8 mouse cellular contexts compared by ENCODE assay signal in the genomic region with DNA sequence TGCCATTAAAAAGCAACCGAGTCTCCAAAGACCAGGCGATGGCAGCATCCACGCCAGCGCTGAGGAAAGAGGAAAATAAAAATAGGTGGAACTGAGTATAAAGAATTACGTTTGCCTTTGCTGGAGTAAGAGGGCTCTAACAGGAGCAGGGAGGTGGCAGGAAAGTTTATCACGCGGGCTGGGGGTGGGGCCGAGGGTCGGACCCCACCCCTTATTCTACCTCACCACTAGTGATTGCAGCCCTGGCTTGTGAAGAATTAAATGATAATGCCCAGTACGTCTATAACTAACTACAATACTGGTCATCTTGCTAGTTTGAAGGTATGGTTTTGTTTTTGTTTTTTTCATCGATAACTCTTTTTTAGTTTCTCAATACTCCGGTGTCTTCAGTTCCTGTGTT. TPM values are rescaled to one million over a fixed set of nuclear protein-coding genes. Genes with fewer than 3 reads are reported as not detected.
DNase-seq lines count a peak whose midpoint lies in the region; ATAC-seq and TF ChIP-seq lines count a peak whose summit lies in the region.

No protein-coding gene starts in this region.

- no peaks in the 10 kb centered on the region for H3K27me3 ChIP-seq in lung, postnatal 0 days (replicated peaks; ENCODE audit: insufficient read depth, low read length)
- H3K27me3 ChIP-seq in forebrain, embryonic 13.5 days = 0 out of 2 replicates have a peak, but pooled peaks cover 4% of the 10 kb centered on the region
- H3K27me3 ChIP-seq in liver, adult 2 months (ENCODE audit: control insufficient read depth, insufficient read depth, low read length) = no peaks in the 10 kb centered on the region
- no peaks in the 10 kb centered on the region for H3K27me3 ChIP-seq in stomach, embryonic 14.5 days (ENCODE audit: control insufficient read depth, insufficient read depth, low read length)

- no peak for DNase-seq in lung, postnatal 0 days (ENCODE audit: low spot score)
- DNase-seq in lung, postnatal 4 days = no peak
- no peak for DNase-seq in liver, adult 2 months (ENCODE audit: extremely low read depth, low read depth, low spot score)
- DNase-seq in spleen, postnatal 36 days (ENCODE audit: low spot score in 2 of 2) = no peak
- no peak for DNase-seq in cerebellum, postnatal 25 days
- DNase-seq in urinary bladder, adult 18-20 months (ENCODE audit: low spot score in 2 of 2) = no peak

- peak overlapping the region; percentile 83 for H3K4me2 ChIP-seq in lung, postnatal 0 days (replicated peaks; ENCODE audit: low read depth, low read length)
- peak overlapping the region; percentile 85 for H3K4me2 ChIP-seq in forebrain, embryonic 13.5 days
- H3K4me2 ChIP-seq in stomach, embryonic 14.5 days (replicated peaks; ENCODE audit: low read depth, low read length) = peak overlapping the region; percentile 80

- no peaks in the 10 kb centered on the region for H3K36me3 ChIP-seq in lung, postnatal 0 days (ENCODE audit: insufficient read depth, low read length)
- H3K36me3 ChIP-seq in forebrain, embryonic 13.5 days (ENCODE audit: poor library complexity, severe bottlenecking) = no peaks in the 10 kb centered on the region
- H3K36me3 ChIP-seq in liver, adult 2 months (ENCODE audit: control insufficient read depth, insufficient read depth, low read length) = no peaks in the 10 kb centered on the region
- no peaks in the 10 kb centered on the region for H3K36me3 ChIP-seq in stomach, embryonic 14.5 days (ENCODE audit: control insufficient read depth, insufficient read depth, low read length)

- no peaks in the 10 kb centered on the region for H3K9me3 ChIP-seq in lung, postnatal 0 days (ENCODE audit: low read length)
- no peaks in the 10 kb centered on the region for H3K9me3 ChIP-seq in forebrain, embryonic 13.5 days (replicated peaks)
- no peaks in the 10 kb centered on the region for H3K9me3 ChIP-seq in stomach, embryonic 14.5 days (ENCODE audit: control insufficient read depth, low read depth, low read length)

- no peak for TF ChIP-seq EP300 in lung, postnatal 0 days (IDR thresholded peaks at IDR 0.05)

- TF ChIP-seq CTCF in lung, postnatal 0 days (IDR thresholded peaks at IDR 0.05) = no peak
- TF ChIP-seq CTCF in liver, adult 2 months (IDR thresholded peaks at IDR 0.05; ENCODE audit: low read depth, low read length) = no peak

- peaks cover 11% of the 10 kb centered on the region; the same call in 1 of the 2 replicates for H3K4me1 ChIP-seq in lung, postnatal 0 days (ENCODE audit: insufficient read depth, low read depth, low read length)
- H3K4me1 ChIP-seq in forebrain, embryonic 13.5 days = peaks cover 39% of the 10 kb centered on the region
- peaks cover 11% of the 10 kb centered on the region for H3K4me1 ChIP-seq in liver, adult 2 months (ENCODE audit: control insufficient read depth, insufficient read depth, low read length)
- peaks cover 14% of the 10 kb centered on the region for H3K4me1 ChIP-seq in stomach, embryonic 14.5 days (ENCODE audit: control insufficient read depth, insufficient read depth, low read length)

- peaks cover 22% of the 10 kb centered on the region; the same call in 1 of the 2 replicates for H3K79me2 ChIP-seq in liver, adult 2 months (ENCODE audit: control insufficient read depth, insufficient read depth, low read length)

- TF ChIP-seq POLR2A in liver, adult 2 months (IDR thresholded peaks at IDR 0.05; ENCODE audit: extremely low read depth, insufficient read depth, low read length) = no peak

- H3K27ac ChIP-seq in lung, postnatal 0 days (ENCODE audit: low read length) = 0 out of 2 replicates have a peak overlapping the region, but pooled peaks have one; percentile 51
- no peak overlapping the region for H3K27ac ChIP-seq in forebrain, embryonic 13.5 days
- H3K27ac ChIP-seq in liver, adult 2 months (replicated peaks; ENCODE audit: insufficient read depth, low read depth, low read length) = no peak overlapping the region
- no peak overlapping the region for H3K27ac ChIP-seq in stomach, embryonic 14.5 days (ENCODE audit: low read length)

- WGBS in lung, postnatal 0 days = 13% methylated on average over 12 of the region's 12 CpGs
- 17% methylated on average over 12 of the region's 12 CpGs for WGBS in forebrain, embryonic 13.5 days
- 31% methylated on average over 12 of the region's 12 CpGs for WGBS in liver, adult 2 months
- 15% methylated on average over 12 of the region's 12 CpGs for WGBS in stomach, embryonic 14.5 days

- ATAC-seq in lung, postnatal 0 days = no peak
- ATAC-seq in forebrain, embryonic 13.5 days = no peak
- ATAC-seq in stomach, embryonic 14.5 days (ENCODE audit: insufficient number of reproducible peaks, insufficient read depth, low FRiP score, low read depth) = no peak

- H3K9ac ChIP-seq in lung, postnatal 0 days (replicated peaks; ENCODE audit: low read depth) = peak overlapping the region; percentile 62; the same call in 1 of the 2 replicates
- H3K9ac ChIP-seq in forebrain, embryonic 13.5 days = peak overlapping the region; percentile 81
- H3K9ac ChIP-seq in liver, adult 2 months (ENCODE audit: low read depth, low read length) = peak overlapping the region; percentile 97; the same call in 1 of the 2 replicates
- 0 out of 2 replicates have a peak overlapping the region, but pooled peaks have one; percentile 59 for H3K9ac ChIP-seq in stomach, embryonic 14.5 days (replicated peaks; ENCODE audit: low read depth, low read length)

- peak overlapping the region; percentile 64 for H3K4me3 ChIP-seq in lung, postnatal 0 days (ENCODE audit: low read depth, low read length)
- H3K4me3 ChIP-seq in forebrain, embryonic 13.5 days = peak overlapping the region; percentile 61
- peak overlapping the region; percentile 99 for H3K4me3 ChIP-seq in liver, adult 2 months (ENCODE audit: insufficient read depth, low read depth, low read length)
- peak overlapping the region; percentile 55 for H3K4me3 ChIP-seq in stomach, embryonic 14.5 days (ENCODE audit: low read depth, low read length)

RNA-seq across cellular contexts. Expression of a gene that starts 3.4 kb away (rescaled TPM):
- 10.0 and 10.3 TPM in 2 replicates for polyA plus RNA-seq in lung, postnatal 0 days (2015; fragmentation: Nextera tagmentation; extraction: Ambion mirVana)
- polyA plus RNA-seq in forebrain, embryonic 13.5 days (2015; fragmentation: Nextera tagmentation; extraction: Ambion mirVana) = 6.4 and 6.5 TPM in 2 replicates
- total RNA-seq in liver, adult 2 months (2014; rRNA removed) = 5.9 and 10.1 TPM in 2 replicates
- 10.4 and 12.2 TPM in 2 replicates for polyA plus RNA-seq in liver, adult 2 months (2012; rRNA removed)
- 11.9 and 12.2 TPM in 2 replicates for polyA plus RNA-seq in stomach, embryonic 14.5 days (2014; fragmentation: Nextera tagmentation; extraction: Ambion mirVana)

RNA-seq across cellular contexts. Expression of a gene that starts 13.0 kb away (rescaled TPM):
- 61.7 and 64.5 TPM in 2 replicates for polyA plus RNA-seq in lung, postnatal 0 days (2015; fragmentation: Nextera tagmentation; extraction: Ambion mirVana)
- polyA plus RNA-seq in forebrain, embryonic 13.5 days (2015; fragmentation: Nextera tagmentation; extraction: Ambion mirVana) = 125 and 126 TPM in 2 replicates
- 47.1 and 53.7 TPM in 2 replicates for total RNA-seq in liver, adult 2 months (2014; rRNA removed)
- 21.9 and 22.7 TPM in 2 replicates for polyA plus RNA-seq in liver, adult 2 months (2012; rRNA removed)
- 137 and 144 TPM in 2 replicates for polyA plus RNA-seq in stomach, embryonic 14.5 days (2014; fragmentation: Nextera tagmentation; extraction: Ambion mirVana)
